Mouse (Mus musculus) heart, postnatal 25 days (tissue): Measurements from ENCODE around the gene Cyp46a1. TPM values are rescaled to one million over a fixed set of nuclear protein-coding genes. Genes with fewer than 3 reads are reported as not detected.

Experiments used
- DNase-seq: peaks from one replicate; pipeline ENCODE4 v3.0.0; 2022; ENCODE audit warnings: low spot score
- intact Hi-C: fragments of 180-260 bp; cut with DNase I; formaldehyde crosslinking; loops from one replicate; pipeline ENCODE4 v1.15.1; 2025
- total RNA-seq, 2 experiments: library from RNA; stranded (reverse); gene quantifications; 2 replicates each; pipeline ENCODE4 v1.2.3; 2021

The Cyp46a1 gene
- total RNA-seq, 2 experiments from 2014 or later: 0.31 to 0.36 TPM

GRCm38 (mm10) chr12:108352371-108353136 lies 18.4 kb downstream of the Cyp46a1 start:
- no peak for DNase-seq
- intact Hi-C loops: no loop called here

DNA sequence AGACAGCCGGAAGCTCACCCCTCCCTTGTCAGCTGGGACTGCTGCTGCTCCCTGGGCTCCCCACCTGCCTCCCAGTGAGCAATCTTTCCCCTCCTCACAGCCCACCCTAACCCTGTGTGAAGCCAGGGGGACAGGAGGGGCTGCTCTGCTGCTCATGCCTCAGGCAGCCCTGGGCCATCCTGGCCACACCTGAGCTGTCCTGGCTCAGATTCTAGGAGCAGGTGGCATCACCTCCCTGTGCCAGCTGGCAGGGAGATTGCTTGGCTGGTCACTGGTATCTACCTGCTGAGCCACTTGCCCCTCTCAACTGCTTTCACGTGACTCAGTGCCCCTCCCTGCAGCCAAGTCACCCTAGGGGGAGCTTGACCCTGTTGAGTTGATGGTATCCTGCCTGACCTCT lies 20.1 kb downstream of the Cyp46a1 start:
- DNase-seq: no peak
- intact Hi-C loops: no loop called here

DNA sequence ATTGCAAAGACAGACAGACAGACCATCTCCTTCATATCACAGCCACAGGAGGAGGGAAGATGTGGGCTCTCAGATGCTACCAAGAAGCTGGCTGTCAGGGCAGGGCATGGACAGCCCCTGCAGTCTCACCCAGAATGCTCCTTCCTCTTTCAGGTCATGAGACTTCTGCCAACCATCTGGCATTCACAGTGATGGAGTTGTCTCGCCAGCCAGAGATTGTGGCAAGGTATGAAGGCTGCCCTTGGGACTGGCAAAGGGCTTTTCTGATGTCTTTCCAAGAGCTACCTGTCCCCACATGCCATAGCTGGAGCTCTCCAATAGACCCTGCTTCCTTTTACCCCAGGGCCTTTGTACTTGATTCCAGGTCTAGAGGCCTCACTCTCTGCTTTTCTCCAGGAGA lies 21.1 kb downstream of the Cyp46a1 start:
- DNase-seq: no peak
- intact Hi-C loops: no loop called here

DNA sequence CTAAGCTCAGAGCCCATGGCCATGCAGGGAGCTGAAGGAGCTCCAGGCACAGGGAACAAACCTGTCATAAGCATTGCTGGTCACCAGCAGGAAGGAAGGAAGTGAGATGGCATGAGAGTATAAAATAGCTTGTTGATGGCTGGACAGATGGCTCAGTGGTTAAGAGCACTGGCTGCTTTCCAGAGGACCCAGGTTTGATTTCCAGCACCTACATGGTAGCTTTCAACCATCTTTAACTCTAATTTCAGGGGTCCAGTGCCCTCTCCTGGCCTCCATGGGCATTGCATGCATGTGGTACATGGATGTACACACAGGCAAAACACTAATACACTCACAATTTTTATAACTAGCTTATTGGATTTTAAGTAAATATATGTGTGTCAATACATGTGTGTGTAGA lies 21.8 kb downstream of the Cyp46a1 start:
- no peak for DNase-seq
- intact Hi-C loops: no loop called here

DNA sequence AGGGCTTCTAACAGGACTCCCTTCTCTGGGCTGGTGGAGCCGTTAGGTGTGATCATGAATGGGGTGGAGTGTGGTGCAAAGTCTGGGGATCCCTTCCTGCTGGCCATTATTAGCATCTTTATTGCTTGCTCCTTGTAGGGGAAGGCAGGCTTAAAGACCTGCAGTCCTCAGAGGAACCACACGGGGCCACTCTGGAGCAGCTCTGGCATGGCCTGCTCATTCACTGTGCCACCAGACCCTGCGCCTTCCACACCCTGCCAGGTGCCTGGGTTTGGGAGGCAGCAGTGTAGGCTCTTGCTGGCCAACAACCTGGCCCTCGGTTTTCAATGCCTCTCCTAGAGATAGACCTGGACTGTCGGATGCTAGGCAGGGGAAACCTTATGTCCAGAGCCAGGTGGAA lies 29.6 kb downstream of the Cyp46a1 start:
- peak; percentile 48 for DNase-seq
- intact Hi-C loops: loop anchor here (1.0 to 2.0 kb wide), 3 partner anchors 59 to 131 kb away; no protein-coding TSS in a partner anchor

DNA sequence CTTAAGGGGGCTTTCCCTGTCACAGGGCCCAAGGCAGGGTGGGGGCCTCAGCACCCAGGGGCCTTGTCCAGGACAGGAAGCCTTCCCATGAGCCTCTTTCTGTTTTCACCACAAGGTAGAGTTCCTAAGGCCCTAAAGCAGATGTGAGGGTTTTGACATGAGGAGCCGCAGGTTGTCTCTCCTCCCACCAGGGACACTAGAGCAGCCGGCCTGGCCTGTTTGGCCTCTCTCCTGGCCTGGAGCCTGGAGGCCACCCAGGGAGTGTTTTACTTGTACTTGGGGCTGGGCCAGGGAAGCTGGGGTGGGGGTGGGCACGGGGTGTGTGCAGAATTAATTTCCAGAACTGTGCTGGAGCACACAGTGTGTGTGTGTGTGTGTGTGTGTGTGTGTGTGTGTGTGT lies 31.2 kb downstream of the Cyp46a1 start:
- intact Hi-C loops: loop anchor here (2.0 kb wide), 1 partner anchor 129 kb away; no protein-coding TSS in a partner anchor
- DNase-seq: peak; percentile 60

DNA sequence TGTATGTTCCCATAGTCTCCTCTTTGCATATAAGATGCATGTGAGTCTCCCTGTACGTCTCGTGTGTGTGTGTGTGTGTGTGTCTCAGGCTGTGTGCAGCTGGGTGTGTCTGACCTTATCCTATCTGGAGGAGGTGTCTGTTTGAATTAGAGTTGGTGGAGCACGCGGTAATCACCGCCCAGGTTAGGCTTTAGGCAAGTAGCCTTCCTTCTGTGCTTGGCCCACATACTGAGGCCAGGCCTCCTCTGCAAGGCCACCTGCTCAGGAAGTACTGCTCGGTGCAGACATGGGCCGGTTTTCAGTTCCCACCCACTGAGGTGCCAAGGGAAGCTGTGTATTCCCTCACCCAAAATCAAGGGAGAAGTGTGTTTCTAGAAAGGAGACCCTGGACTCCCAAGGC lies 31.7 kb downstream of the Cyp46a1 start:
- intact Hi-C loops: loop anchor here (2.0 kb wide), 1 partner anchor 129 kb away; no protein-coding TSS in a partner anchor
- no peak for DNase-seq

DNA sequence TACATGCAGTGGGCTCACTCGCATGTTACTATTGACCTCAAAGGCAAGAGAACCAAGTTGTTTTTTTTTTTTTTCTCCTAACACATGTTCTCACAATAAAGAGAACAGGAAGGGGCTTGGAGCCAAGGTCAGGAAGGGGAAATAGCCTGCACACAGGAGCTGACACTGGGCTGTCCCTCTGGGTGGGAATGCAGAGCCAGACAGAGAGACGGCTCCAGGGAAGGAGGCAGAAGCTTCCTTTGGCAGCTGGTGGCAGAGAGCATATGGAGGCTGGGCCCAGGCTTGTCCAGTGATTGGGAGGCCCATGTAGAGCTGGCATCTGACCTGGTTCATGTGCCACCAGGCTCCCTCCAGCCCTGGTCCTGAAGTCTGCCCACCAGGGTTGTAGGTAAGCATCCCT lies 33.7 kb downstream of the Cyp46a1 start:
- intact Hi-C loops: no loop called here
- DNase-seq: no peak

- no peak for DNase-seq
- intact Hi-C loops: no loop called here
Measured at GRCm38 (mm10) chr12:108368921-108369320, 34.7 kb downstream of the Cyp46a1 start.

DNA sequence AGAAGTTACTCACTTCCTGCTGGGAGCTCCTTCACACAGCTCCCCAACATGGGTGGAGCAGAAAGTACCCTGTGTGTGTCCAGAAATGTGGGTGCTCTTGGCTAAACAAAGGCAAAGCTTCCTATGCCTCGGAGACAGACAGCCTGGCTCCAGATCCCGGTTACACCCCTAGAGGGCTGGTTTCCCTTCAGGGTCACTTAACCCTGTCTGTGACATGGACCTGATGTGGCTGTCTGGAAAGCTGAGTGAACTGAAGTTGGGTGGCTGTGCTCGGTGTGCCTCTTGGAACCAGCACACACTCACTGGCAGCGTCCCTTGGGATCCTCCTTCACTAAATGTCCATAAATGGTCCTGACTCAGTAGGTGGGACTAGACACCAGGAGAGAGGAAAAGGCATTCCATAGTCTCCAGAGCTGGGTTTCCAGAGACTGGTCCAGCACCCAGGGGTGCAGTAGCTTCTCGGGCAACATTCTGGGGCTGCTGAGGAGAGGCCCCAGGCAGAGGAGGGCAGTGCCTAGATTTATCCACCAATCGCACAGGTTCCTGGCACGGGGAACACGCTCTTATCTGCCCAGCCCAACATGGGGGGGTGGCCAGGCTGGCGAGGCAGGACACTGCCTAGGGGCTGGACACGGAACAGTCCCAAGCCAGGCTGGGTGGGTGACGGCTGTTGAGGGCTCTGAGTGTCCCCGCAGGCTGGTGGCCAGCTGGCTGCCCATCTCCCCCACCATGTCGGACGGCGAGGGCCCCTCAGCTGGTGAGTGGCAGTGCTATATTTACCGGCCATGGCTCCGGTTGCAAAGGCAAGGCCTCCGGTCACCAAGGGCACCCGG lies 36.6 kb downstream of the Cyp46a1 start, which contains the start of gene Eml1:
TSS of gene Eml1 (plus strand) at position 362 of the 833 bp plus-strand sequence.
- peak; percentile 60 for DNase-seq
- intact Hi-C loops: loop anchor here (2.0 kb wide), 1 partner anchor 22 kb away; no protein-coding TSS in a partner anchor

- intact Hi-C loops: loop anchor here (2.0 kb wide), 1 partner anchor 21 kb away; no protein-coding TSS in a partner anchor
- DNase-seq: no peak
Measured at GRCm38 (mm10) chr12:108371429-108371765, 37.2 kb downstream of the Cyp46a1 start.

GRCm38 (mm10) chr12:108372241-108372640 lies 38.1 kb downstream of the Cyp46a1 start:
- intact Hi-C loops: no loop called here
- DNase-seq: no peak

GRCm38 (mm10) chr12:108373611-108374010 lies 39.4 kb downstream of the Cyp46a1 start:
- intact Hi-C loops: no loop called here
- DNase-seq: no peak

- DNase-seq: no peak
- intact Hi-C loops: no loop called here
Measured at GRCm38 (mm10) chr12:108374689-108375088, 40.5 kb downstream of the Cyp46a1 start.

DNA sequence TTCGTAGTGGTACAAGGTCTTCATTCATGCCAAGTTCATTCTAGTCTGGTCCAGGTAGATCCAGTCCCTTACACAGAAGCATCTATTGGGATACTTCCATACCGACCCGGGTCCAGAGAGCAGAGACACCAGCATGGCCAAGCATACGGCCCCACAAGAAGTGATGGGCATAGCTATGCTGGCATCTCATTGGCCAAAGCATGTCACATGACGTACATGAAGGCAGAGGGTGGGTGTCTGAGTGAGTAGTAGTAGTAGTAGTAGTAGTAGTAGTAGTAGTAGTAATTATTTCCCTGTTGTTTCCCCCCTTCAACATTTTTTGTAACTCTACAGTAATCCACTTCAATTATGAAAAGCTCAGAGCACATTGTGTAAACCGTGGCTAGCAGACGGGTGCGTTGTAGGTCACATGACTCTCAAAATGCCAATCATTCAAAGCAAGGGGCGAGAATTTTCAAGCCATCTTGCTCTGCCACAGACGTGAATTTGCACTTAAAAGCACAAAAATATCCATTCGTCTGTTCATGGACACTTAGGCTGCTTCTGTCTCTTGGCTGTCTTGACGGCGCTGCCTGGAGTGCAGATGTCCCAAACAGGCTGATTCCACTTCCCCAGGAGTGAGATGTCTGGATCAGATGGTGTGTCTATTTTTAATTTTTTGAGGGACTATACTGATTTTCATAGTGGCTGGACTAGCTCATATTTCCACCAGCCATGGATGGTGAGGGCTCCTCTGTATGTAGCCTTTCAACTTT lies 44.4 kb downstream of the Cyp46a1 start:
- intact Hi-C loops: no loop called here
- no peak for DNase-seq

GRCm38 (mm10) chr12:108386476-108387232 lies 52.5 kb downstream of the Cyp46a1 start:
- intact Hi-C loops: no loop called here
- DNase-seq: peak; percentile 48

- DNase-seq: no peak
- intact Hi-C loops: no loop called here
Measured at GRCm38 (mm10) chr12:108389718-108390117, 55.5 kb downstream of the Cyp46a1 start.

DNA sequence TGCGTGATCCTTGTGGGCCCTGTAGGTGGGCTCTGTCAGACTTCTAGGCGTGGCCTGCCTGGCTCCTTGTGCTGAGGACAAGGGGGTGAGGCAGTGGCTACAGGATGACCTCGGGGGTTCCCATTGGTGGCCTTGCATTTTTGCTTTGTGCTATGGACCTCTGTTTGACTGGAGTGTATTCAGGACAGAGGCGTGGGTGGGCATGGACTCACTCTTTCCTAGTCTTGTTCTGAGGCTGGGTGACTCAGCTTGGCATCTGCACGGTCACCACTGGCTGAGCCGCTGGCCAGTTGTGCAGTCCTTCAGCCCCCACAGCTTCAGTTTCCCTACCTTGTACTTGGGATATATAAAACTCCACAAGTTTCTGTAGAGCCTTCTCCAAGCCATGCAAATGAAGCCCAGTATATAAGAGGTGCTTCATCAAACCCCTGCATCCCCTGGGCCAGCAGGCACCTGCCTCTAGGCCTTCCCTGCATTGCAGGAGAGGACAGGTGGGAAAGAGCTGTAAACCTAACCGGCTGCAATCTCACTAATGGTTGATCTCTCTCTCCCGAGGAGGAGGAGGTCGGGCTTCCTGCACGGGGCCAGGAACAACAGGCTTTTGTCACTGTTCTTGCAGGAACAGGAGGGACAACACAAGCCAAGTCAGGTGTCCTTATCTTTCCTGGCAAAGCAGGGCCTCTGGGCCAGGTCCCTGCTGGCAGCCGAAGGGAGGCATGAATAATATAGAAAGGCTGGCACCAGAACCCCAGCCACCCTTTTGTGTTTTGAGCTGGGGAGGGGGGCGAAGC lies 58.3 kb downstream of the Cyp46a1 start:
- intact Hi-C loops: loop anchor here (2.0 kb wide), 1 partner anchor 22 kb away; the partner anchor contains the start of gene Eml1
- DNase-seq: peak; percentile 41

DNA sequence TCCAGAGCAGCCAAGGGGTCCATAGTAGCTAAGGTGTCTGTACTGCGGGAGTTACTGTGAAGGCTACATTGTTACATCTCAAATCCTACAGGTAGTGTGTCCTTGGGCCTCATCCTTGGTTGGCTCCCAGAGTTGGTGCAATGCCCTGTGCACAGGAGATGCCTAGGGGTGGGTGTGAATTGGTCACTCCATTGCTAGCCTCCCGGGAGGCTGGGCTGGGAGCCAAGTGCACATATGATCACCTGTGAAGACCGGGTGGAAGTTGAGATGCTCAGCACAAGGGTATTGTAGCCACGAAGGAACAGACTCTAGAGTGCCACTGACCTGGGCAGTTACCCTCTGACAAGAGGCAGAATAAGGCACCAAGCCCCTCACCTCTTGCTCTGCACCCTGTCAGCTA lies 58.9 kb downstream of the Cyp46a1 start:
- no peak for DNase-seq
- intact Hi-C loops: loop anchor here (2.0 kb wide), 1 partner anchor 22 kb away; the partner anchor contains the start of gene Eml1
